Mouse (Mus musculus): ENCODE results near the gene Pabpc1l. TPM values are rescaled to one million over a fixed set of nuclear protein-coding genes. Genes with fewer than 3 reads are reported as not detected.
"Not testable (repeated sequence)": the region's sequence is repeated elsewhere in the genome, so short reads cannot be mapped to it uniquely, and the experiment has no call there.

The Pabpc1l gene
- polyA plus RNA-seq, 1 experiment, result 10.7 TPM

DNA sequence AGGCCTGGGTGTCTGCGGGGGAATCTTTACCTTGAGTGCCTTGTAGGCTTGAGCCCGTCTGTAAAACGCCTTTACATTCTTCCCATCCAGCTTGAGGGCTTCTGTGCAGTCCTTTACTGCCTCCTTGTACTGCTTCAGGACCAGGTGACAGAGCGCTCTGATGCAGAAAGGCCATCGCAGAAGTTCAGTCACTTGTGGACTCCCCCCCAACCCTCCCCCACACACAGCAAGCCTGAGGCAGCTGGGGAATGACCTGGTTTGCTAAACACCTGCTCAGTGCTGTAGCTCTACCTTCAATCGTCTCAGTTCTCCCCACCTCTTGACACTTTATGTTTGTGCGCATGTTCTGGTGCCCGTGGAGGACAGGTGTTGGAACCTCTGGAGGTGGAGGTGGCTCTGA is 29.4 kb downstream of the Pabpc1l start:
- no peaks in the 10 kb centered on the region for H3K27me3 ChIP-seq (ENCODE audit: control insufficient read depth, insufficient read depth, low read length)
- H3K27ac ChIP-seq (ENCODE audit: control insufficient read depth, insufficient read depth, low read depth, low read length), result no peak overlapping the region
- peaks cover 3% of the 10 kb centered on the region for H3K36me3 ChIP-seq (ENCODE audit: control insufficient read depth, insufficient read depth, low read length)
- TF ChIP-seq POLR2A (IDR thresholded peaks at IDR 0.05; ENCODE audit: control insufficient read depth, low read depth, low read length) (no peak), CTCF (IDR thresholded peaks at IDR 0.05; ENCODE audit: control insufficient read depth, insufficient read depth, insufficient replicate concordance, low read depth, low read length) (no peak)
- no peak overlapping the region for H3K4me3 ChIP-seq (ENCODE audit: control insufficient read depth, low read depth, low read length)
- peaks cover 3% of the 10 kb centered on the region for H3K4me1 ChIP-seq (ENCODE audit: control insufficient read depth, insufficient read depth, low read length)

DNA sequence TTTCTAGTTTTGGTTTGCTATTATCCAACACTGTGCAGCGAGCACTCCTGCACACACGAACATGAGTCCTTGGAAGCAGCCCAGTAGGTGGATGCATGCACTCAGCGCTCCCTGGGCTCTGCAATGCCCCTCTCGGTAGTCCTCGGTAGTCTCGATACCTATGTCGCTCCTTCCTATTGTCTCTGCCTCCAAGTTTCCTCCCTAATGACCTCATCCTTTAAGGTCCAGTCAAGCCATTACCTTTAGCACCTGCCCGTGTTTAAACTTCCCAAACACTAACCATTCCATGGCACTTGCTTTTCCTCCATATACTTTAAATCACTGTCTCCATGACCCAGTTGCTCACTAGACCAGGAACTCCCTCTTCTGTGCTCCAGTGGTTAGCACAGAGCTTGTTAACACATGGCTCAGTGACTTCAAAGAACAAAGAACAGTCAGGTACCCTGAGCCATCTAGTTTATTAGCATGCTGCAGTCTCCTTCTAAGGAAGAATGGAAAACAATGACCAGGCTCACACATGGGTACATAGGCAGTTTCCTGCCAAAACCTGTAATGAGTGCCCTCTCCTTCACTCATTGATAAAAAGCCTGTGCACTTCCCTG is 34.5 kb downstream of the Pabpc1l start:
- H3K4me1 ChIP-seq (ENCODE audit: control insufficient read depth, insufficient read depth, low read length), result no peaks in the 10 kb centered on the region
- peak overlapping the region; percentile 59 for H3K27ac ChIP-seq (ENCODE audit: control insufficient read depth, insufficient read depth, low read depth, low read length)
- peak overlapping the region; percentile 88 for H3K4me3 ChIP-seq (ENCODE audit: control insufficient read depth, low read depth, low read length)
- H3K36me3 ChIP-seq (ENCODE audit: control insufficient read depth, insufficient read depth, low read length), result peaks cover 8% of the 10 kb centered on the region
- no peaks in the 10 kb centered on the region for H3K27me3 ChIP-seq (ENCODE audit: control insufficient read depth, insufficient read depth, low read length)
- TF ChIP-seq CTCF (IDR thresholded peaks at IDR 0.05; ENCODE audit: control insufficient read depth, insufficient read depth, insufficient replicate concordance, low read depth, low read length), result no peak
- no peak for TF ChIP-seq POLR2A (IDR thresholded peaks at IDR 0.05; ENCODE audit: control insufficient read depth, low read depth, low read length)

DNA sequence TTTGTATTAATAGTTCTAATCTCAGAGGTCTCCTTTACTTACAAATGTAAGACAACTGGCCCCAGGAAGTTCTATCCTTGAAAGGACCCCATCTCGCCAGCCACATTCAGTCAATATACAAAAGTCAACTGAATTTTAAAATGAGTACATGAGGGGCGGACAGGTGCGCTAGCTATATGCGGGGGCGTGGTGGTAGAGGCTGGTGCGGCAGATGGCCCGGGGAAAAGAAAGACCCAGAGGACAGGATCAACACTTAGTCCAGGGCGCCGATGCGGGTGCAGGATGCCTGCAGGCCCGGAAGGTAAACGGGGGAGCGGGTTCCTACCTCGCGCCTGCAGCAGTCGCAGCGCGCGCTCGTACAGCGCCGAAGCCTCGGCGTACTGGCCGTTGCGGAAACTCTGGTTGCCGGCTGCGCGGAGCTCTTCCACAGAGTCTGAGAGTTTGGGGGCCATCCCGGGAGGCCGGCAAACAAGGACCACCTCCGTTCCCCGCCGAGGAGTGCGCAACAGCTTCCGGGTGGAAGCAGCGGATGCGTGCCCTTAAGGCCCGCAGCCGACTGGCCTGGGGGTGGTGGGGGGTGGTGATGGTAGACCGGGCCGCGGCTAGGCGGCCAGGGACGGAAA is 45.0 kb downstream of the Pabpc1l start, which contains the start of gene Stk4:
Gene Stk4 (plus strand): TSS at position 181 of the 623 bp plus-strand sequence.
- H3K27ac ChIP-seq (ENCODE audit: control insufficient read depth, insufficient read depth, low read depth, low read length), result peak within 1 kb of the TSS; percentile 90
- H3K36me3 ChIP-seq (ENCODE audit: control insufficient read depth, insufficient read depth, low read length), result peaks cover 1% of the 10 kb centered on the region; the same call in 1 of the 2 replicates
- peak; percentile 59; the same call in 1 of the 2 replicates for TF ChIP-seq POLR2A (IDR thresholded peaks at IDR 0.05; ENCODE audit: control insufficient read depth, low read depth, low read length)
- no peak for TF ChIP-seq CTCF (IDR thresholded peaks at IDR 0.05; ENCODE audit: control insufficient read depth, insufficient read depth, insufficient replicate concordance, low read depth, low read length)
- H3K4me3 ChIP-seq (ENCODE audit: control insufficient read depth, low read depth, low read length), result peak within 1 kb of the TSS; percentile 93
- peaks cover 9% of the 10 kb centered on the region for H3K4me1 ChIP-seq (ENCODE audit: control insufficient read depth, insufficient read depth, low read length)
- H3K27me3 ChIP-seq (ENCODE audit: control insufficient read depth, insufficient read depth, low read length), result no peaks in the 10 kb centered on the region

- Histone ChIP-seq H3K27me3 (ENCODE audit: control insufficient read depth, insufficient read depth, low read length) (no peaks in the 10 kb centered on the region), H3K4me1 (ENCODE audit: control insufficient read depth, insufficient read depth, low read length) (peaks cover 9% of the 10 kb centered on the region), H3K36me3 (ENCODE audit: control insufficient read depth, insufficient read depth, low read length) (no peaks in the 10 kb centered on the region; the same call in 1 of the 2 replicates), H3K4me3 (ENCODE audit: control insufficient read depth, low read depth, low read length) (peak within 1 kb of the TSS; percentile 93), H3K27ac (ENCODE audit: control insufficient read depth, insufficient read depth, low read depth, low read length) (peak within 1 kb of the TSS; percentile 90)
- TF ChIP-seq CTCF (IDR thresholded peaks at IDR 0.05; ENCODE audit: control insufficient read depth, insufficient read depth, insufficient replicate concordance, low read depth, low read length) (peak; percentile 9; the same call in 1 of the 2 replicates), POLR2A (IDR thresholded peaks at IDR 0.05; ENCODE audit: control insufficient read depth, low read depth, low read length) (peak; percentile 99)
These were observed 45.7 kb downstream of the Pabpc1l start, which contains the start of gene Tomm34 for GRCm38 (mm10) chr2:164070765-164071436. Tomm34 (minus strand) TSS chr2:164071169.

DNA sequence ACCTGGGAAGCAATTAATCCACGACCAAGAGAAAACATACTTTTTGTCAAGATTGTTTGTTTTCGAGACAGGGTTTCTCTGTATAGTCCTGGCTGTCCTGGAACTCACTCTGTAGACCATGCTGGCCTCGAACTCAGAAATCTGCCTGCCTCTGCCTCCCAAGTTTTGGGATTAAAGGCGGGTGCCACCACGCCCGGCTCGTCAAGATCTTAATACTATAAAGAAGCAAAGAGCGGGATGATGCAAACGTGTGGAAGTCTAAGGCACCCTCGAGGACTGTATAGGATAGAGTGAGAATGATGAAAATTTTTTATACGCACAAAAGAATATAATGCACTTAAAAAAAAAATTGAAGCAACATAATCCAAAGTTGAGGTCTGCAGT is 46.2 kb downstream of the Pabpc1l start:
- Histone ChIP-seq H3K27ac (ENCODE audit: control insufficient read depth, insufficient read depth, low read depth, low read length) (peak overlapping the region; percentile 90), H3K4me3 (ENCODE audit: control insufficient read depth, low read depth, low read length) (peak overlapping the region; percentile 93)
- not testable (repeated sequence) for H3K27me3 ChIP-seq (ENCODE audit: control insufficient read depth, insufficient read depth, low read length); H3K4me1 ChIP-seq (ENCODE audit: control insufficient read depth, insufficient read depth, low read length); H3K36me3 ChIP-seq (ENCODE audit: control insufficient read depth, insufficient read depth, low read length)

- peak overlapping the region; percentile 44 for H3K27ac ChIP-seq (ENCODE audit: control insufficient read depth, insufficient read depth, low read depth, low read length)
- H3K27me3 ChIP-seq (ENCODE audit: control insufficient read depth, insufficient read depth, low read length), result no peaks in the 10 kb centered on the region
- TF ChIP-seq CTCF (IDR thresholded peaks at IDR 0.05; ENCODE audit: control insufficient read depth, insufficient read depth, insufficient replicate concordance, low read depth, low read length) (no peak), POLR2A (IDR thresholded peaks at IDR 0.05; ENCODE audit: control insufficient read depth, low read depth, low read length) (no peak)
- peak overlapping the region; percentile 73 for H3K4me3 ChIP-seq (ENCODE audit: control insufficient read depth, low read depth, low read length)
- H3K4me1 ChIP-seq (ENCODE audit: control insufficient read depth, insufficient read depth, low read length), result peaks cover 9% of the 10 kb centered on the region
- H3K36me3 ChIP-seq (ENCODE audit: control insufficient read depth, insufficient read depth, low read length), result no peaks in the 10 kb centered on the region; the same call in 1 of the 2 replicates
These were observed 46.9 kb downstream of the Pabpc1l start for GRCm38 (mm10) chr2:164072109-164072508.

DNA sequence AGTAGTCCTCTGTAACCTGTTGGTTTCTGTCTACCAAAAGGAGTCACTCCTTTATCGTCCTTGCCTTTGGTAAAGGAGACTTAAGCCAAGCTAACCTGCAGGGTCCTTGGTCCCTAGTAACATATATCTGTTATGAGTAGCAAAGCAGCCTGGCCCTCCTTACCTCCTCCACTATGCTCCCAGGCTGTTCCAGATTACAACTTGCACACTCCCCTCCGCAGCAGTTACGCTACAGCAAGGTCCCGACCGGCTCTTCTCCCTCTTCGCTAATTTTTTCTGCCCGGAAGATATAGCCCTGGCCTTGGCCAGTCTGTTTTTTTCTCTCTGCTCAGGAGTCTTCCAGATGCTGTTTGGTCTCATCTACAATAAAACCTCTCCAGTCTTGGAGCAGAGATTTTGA is 47.9 kb downstream of the Pabpc1l start:
- no peaks in the 10 kb centered on the region; the same call in 1 of the 2 replicates for H3K36me3 ChIP-seq (ENCODE audit: control insufficient read depth, insufficient read depth, low read length)
- H3K27ac ChIP-seq (ENCODE audit: control insufficient read depth, insufficient read depth, low read depth, low read length), result peak overlapping the region; percentile 29
- TF ChIP-seq POLR2A (IDR thresholded peaks at IDR 0.05; ENCODE audit: control insufficient read depth, low read depth, low read length) (no peak), CTCF (IDR thresholded peaks at IDR 0.05; ENCODE audit: control insufficient read depth, insufficient read depth, insufficient replicate concordance, low read depth, low read length) (no peak)
- peaks cover 9% of the 10 kb centered on the region for H3K4me1 ChIP-seq (ENCODE audit: control insufficient read depth, insufficient read depth, low read length)
- peak overlapping the region; percentile 73 for H3K4me3 ChIP-seq (ENCODE audit: control insufficient read depth, low read depth, low read length)
- H3K27me3 ChIP-seq (ENCODE audit: control insufficient read depth, insufficient read depth, low read length), result no peaks in the 10 kb centered on the region

Measured in testis, adult 2 months (tissue).